Mouse (Mus musculus) thymus, adult 2 months (tissue): Measurements from ENCODE around the gene Skap1. TPM values are rescaled to one million over a fixed set of nuclear protein-coding genes. Genes with fewer than 3 reads are reported as not detected.
"Not testable (repeated sequence)": the region's sequence is repeated elsewhere in the genome, so short reads cannot be mapped to it uniquely, and the experiment has no call there.

Source experiments
- DNase-seq: peaks from one replicate; pipeline ENCODE4 v3.0.0; 2021
- H3K27ac ChIP-seq: fragments of 200-500 bp; 2 replicates; pipeline ENCODE4 v1.5.1; 2012; ENCODE audit warnings: low read length, control low read depth; ENCODE audit not compliant: control insufficient read depth, insufficient read depth
- H3K27me3 ChIP-seq: fragments of 200-500 bp; 2 replicates; pipeline ENCODE4 v1.6.1; 2012; ENCODE audit warnings: mild to moderate bottlenecking, low read length, moderate library complexity, mixed read lengths; ENCODE audit not compliant: control insufficient read depth, insufficient read depth
- H3K36me3 ChIP-seq: fragments of 200-500 bp; 2 replicates; pipeline ENCODE4 v1.6.1; 2012; ENCODE audit warnings: mild to moderate bottlenecking, low read length, moderate library complexity; ENCODE audit not compliant: control insufficient read depth, insufficient read depth
- H3K4me1 ChIP-seq: fragments of 200-500 bp; replicated peaks from 2 replicates; pipeline ENCODE4 v1.6.1; 2012; ENCODE audit warnings: low read length; ENCODE audit not compliant: control insufficient read depth, insufficient read depth
- H3K4me3 ChIP-seq: fragments of 200-500 bp; 2 replicates; pipeline ENCODE4 v1.5.1; 2012; ENCODE audit warnings: mild to moderate bottlenecking, low read length, control low read depth, moderate library complexity; ENCODE audit not compliant: control insufficient read depth, insufficient read depth
- CTCF ChIP-seq: fragments of 200-500 bp; IDR thresholded peaks from 2 replicates; pipeline ENCODE4 v1.5.1; 2012; ENCODE audit warnings: mild to moderate bottlenecking, control low read depth, low read length, moderate library complexity, borderline replicate concordance; ENCODE audit not compliant: control insufficient read depth, poor library complexity, insufficient read depth; ENCODE audit errors: extremely low read depth
- POLR2A ChIP-seq: fragments of 200-500 bp; IDR thresholded peaks from 2 replicates; pipeline ENCODE4 v1.6.1; 2012; ENCODE audit warnings: mild to moderate bottlenecking, low read length, control low read depth, moderate library complexity; ENCODE audit not compliant: control insufficient read depth, poor library complexity, insufficient read depth; ENCODE audit errors: extremely low read depth
- WGBS: fragments of 180-500 bp; shearing (Covaris S2); methylation state at CpG from one replicate; pipeline ENCODE4 v1.1.7; 2018; 5-methylcytosine and 5-hydroxymethylcytosine counted together
- polyA plus RNA-seq: library from polyadenylated mRNA; depleted of rRNA; stranded (reverse); fragments of >200 nt; gene quantifications from 2 replicates; pipeline ENCODE4 v1.2.3, GENCODE M21; 2012

The Skap1 gene
- polyA plus RNA-seq, 1 experiment, result 205 TPM

- WGBS, result 96% methylated on average over 9 of the region's 9 CpGs
- Histone ChIP-seq H3K4me1 (peaks cover 7% of the 10 kb centered on the region), H3K4me3 (no peak overlapping the region), H3K27me3 (no peaks in the 10 kb centered on the region), H3K27ac (no peak overlapping the region), H3K36me3 (peaks cover 6% of the 10 kb centered on the region; the same call in 1 of the 2 replicates)
- TF ChIP-seq CTCF, result no peak
- no peak for TF ChIP-seq POLR2A
- no peak for DNase-seq
These were observed 308.0 kb downstream of the Skap1 start for GRCm38 (mm10) chr11:96772413-96772812.

GRCm38 (mm10) chr11:96774536-96774935 is 310.1 kb downstream of the Skap1 start:
- Histone ChIP-seq H3K4me3 (no peak overlapping the region), H3K36me3 (no peaks in the 10 kb centered on the region), H3K27ac (no peak overlapping the region), H3K4me1 (peaks cover 7% of the 10 kb centered on the region), H3K27me3 (no peaks in the 10 kb centered on the region)
- TF ChIP-seq POLR2A (no peak), CTCF (no peak)
- 89% methylated on average over 3 of the region's 3 CpGs for WGBS
- DNase-seq, result no peak

- no peaks in the 10 kb centered on the region for H3K27me3 ChIP-seq
- 94% methylated on average over 8 of the region's 8 CpGs for WGBS
- no peak for DNase-seq
- H3K36me3 ChIP-seq, result no peaks in the 10 kb centered on the region
- H3K27ac ChIP-seq, result no peak overlapping the region
- TF ChIP-seq POLR2A (no peak), CTCF (no peak)
- no peak overlapping the region for H3K4me3 ChIP-seq
- peaks cover 7% of the 10 kb centered on the region for H3K4me1 ChIP-seq
These were observed 310.7 kb downstream of the Skap1 start for GRCm38 (mm10) chr11:96775063-96775462.

- H3K27me3 ChIP-seq, result no peaks in the 10 kb centered on the region
- no peak for TF ChIP-seq CTCF
- TF ChIP-seq POLR2A, result no peak
- H3K4me1 ChIP-seq, result peaks cover 7% of the 10 kb centered on the region
- no peak for DNase-seq
- no peaks in the 10 kb centered on the region for H3K36me3 ChIP-seq
- H3K27ac ChIP-seq, result no peak overlapping the region
- 84% methylated on average over 7 of the region's 7 CpGs for WGBS
- H3K4me3 ChIP-seq, result no peak overlapping the region
These were observed 311.3 kb downstream of the Skap1 start for GRCm38 (mm10) chr11:96775665-96776064.

- TF ChIP-seq CTCF (no peak), POLR2A (no peak)
- Histone ChIP-seq H3K36me3 (no peaks in the 10 kb centered on the region), H3K4me1 (peaks cover 7% of the 10 kb centered on the region), H3K27ac (no peak overlapping the region), H3K27me3 (no peaks in the 10 kb centered on the region), H3K4me3 (no peak overlapping the region)
- 73% methylated on average over 3 of the region's 3 CpGs for WGBS
- no peak for DNase-seq
These were observed 311.7 kb downstream of the Skap1 start for GRCm38 (mm10) chr11:96776068-96776467.

- Histone ChIP-seq H3K27ac (no peak within 1 kb of the TSS), H3K4me3 (peak within 1 kb of the TSS; percentile 52), H3K27me3 (no peaks in the 10 kb centered on the region), H3K36me3 (no peaks in the 10 kb centered on the region), H3K4me1 (peaks cover 7% of the 10 kb centered on the region)
- peak; percentile 98 for DNase-seq
- 2% methylated on average over 59 of the region's 59 CpGs for WGBS
- TF ChIP-seq CTCF (peak; percentile 74; the same call in 1 of the 2 replicates), POLR2A (peak; percentile 73)
These were observed 312.9 kb downstream of the Skap1 start, which contains the start of gene Snx11 for GRCm38 (mm10) chr11:96776968-96777962. TSS of gene Snx11 (minus strand) at chr11:96777559.

- not testable (repeated sequence) for H3K4me1 ChIP-seq, DNase-seq, H3K27ac ChIP-seq, H3K36me3 ChIP-seq, H3K27me3 ChIP-seq
- 57% methylated on average over 10 of the region's 10 CpGs for WGBS
- H3K4me3 ChIP-seq, result peak overlapping the region; percentile 52; the same call in 1 of the 2 replicates
These were observed 313.8 kb downstream of the Skap1 start for GRCm38 (mm10) chr11:96778061-96778627.
